Mouse (Mus musculus) midbrain, embryonic 12.5 days (tissue): ENCODE results near the gene Mmgt2. TPM values are rescaled to one million over a fixed set of nuclear protein-coding genes. Genes with fewer than 3 reads are reported as not detected.

ENCODE experiments used
- ATAC-seq: fragments of 200-750 bp; cut with Nextera tagmentation; 2 replicates; pipeline ENCODE4 v1.8.0; 2017; ENCODE audit warnings: low read depth, moderate TSS enrichment, moderate library complexity; ENCODE audit not compliant: low FRiP score
- H3K27ac ChIP-seq: fragments of 300-500 bp; sonication (generic); replicated peaks from 2 replicates; pipeline ENCODE4 v1.5.1; 2016; ENCODE audit warnings: mild to moderate bottlenecking
- H3K27me3 ChIP-seq: fragments of 300-500 bp; sonication (generic); 2 replicates; pipeline ENCODE4 v1.6.1; 2016; ENCODE audit warnings: mild to moderate bottlenecking
- H3K36me3 ChIP-seq: fragments of 300-500 bp; sonication (generic); 2 replicates; pipeline ENCODE4 v1.6.1; 2016
- H3K4me1 ChIP-seq: fragments of 300-500 bp; sonication (generic); 2 replicates; pipeline ENCODE4 v1.6.1; 2016
- H3K4me2 ChIP-seq: fragments of 300-500 bp; sonication (generic); replicated peaks from 2 replicates; pipeline ENCODE4 v1.6.1; 2016; ENCODE audit warnings: mild to moderate bottlenecking, moderate library complexity
- H3K4me3 ChIP-seq: fragments of 300-500 bp; sonication (generic); 2 replicates; pipeline ENCODE4 v1.5.1; 2016; ENCODE audit warnings: mild to moderate bottlenecking
- H3K9ac ChIP-seq: fragments of 300-500 bp; sonication (generic); replicated peaks from 2 replicates; pipeline ENCODE4 v1.6.1; 2016; ENCODE audit warnings: mild to moderate bottlenecking, moderate library complexity
- H3K9me3 ChIP-seq: fragments of 300-500 bp; sonication (generic); 2 replicates; pipeline ENCODE4 v1.6.1; 2016; ENCODE audit warnings: mild to moderate bottlenecking
- WGBS: fragments of 180-500 bp; shearing (Covaris S2); methylation state at CpG from one replicate; pipeline ENCODE4 v1.1.7; 2016; 5-methylcytosine and 5-hydroxymethylcytosine counted together
- polyA plus RNA-seq: library from polyadenylated mRNA; unstranded; fragments of >200 nt; fragmentation: Nextera tagmentation; extraction: Ambion mirVana; gene quantifications from 2 replicates; pipeline ENCODE4 v1.2.1, GENCODE M21; 2016

The Mmgt2 gene
- polyA plus RNA-seq, 1 experiment from 2014 or later = 39.9 TPM

GRCm38 (mm10) chr11:62624341-62625291, 23.8 kb upstream of the Mmgt2 start:
- Histone ChIP-seq H3K27me3 (no peaks in the 10 kb centered on the region), H3K36me3 (0 out of 2 replicates have a peak, but pooled peaks cover 4% of the 10 kb centered on the region), H3K4me2 (no peak overlapping the region), H3K27ac (peak overlapping the region; percentile 31), H3K4me1 (peaks cover 30% of the 10 kb centered on the region), H3K9me3 (no peaks in the 10 kb centered on the region), H3K4me3 (no peak overlapping the region), H3K9ac (no peak overlapping the region)
- WGBS = 71% methylated on average over 10 of the region's 10 CpGs
- ATAC-seq = no peak

GRCm38 (mm10) chr11:62629352-62630224, 18.9 kb upstream of the Mmgt2 start:
- Histone ChIP-seq H3K4me2 (peak overlapping the region; percentile 49), H3K4me3 (0 out of 2 replicates have a peak overlapping the region, but pooled peaks have one; percentile 14), H3K9me3 (no peaks in the 10 kb centered on the region), H3K27me3 (no peaks in the 10 kb centered on the region), H3K36me3 (no peaks in the 10 kb centered on the region), H3K9ac (peak overlapping the region; percentile 51; the same call in 1 of the 2 replicates), H3K27ac (peak overlapping the region; percentile 86), H3K4me1 (peaks cover 49% of the 10 kb centered on the region)
- ATAC-seq = peak; percentile 13; the same call in 1 of the 2 replicates
- WGBS = 2% methylated on average over 9 of the region's 9 CpGs

- H3K27ac ChIP-seq = peak overlapping the region; percentile 86
- H3K9me3 ChIP-seq = no peaks in the 10 kb centered on the region
- peaks cover 44% of the 10 kb centered on the region for H3K4me1 ChIP-seq
- H3K27me3 ChIP-seq = no peaks in the 10 kb centered on the region
- ATAC-seq = peak; percentile 74
- H3K36me3 ChIP-seq = no peaks in the 10 kb centered on the region
- 1% methylated on average over 11 of the region's 11 CpGs for WGBS
- H3K4me3 ChIP-seq = peak overlapping the region; percentile 14
- peak overlapping the region; percentile 51 for H3K9ac ChIP-seq
- peak overlapping the region; percentile 49 for H3K4me2 ChIP-seq
Observed at GRCm38 (mm10) chr11:62630225-62630821, 18.1 kb upstream of the Mmgt2 start.

GRCm38 (mm10) chr11:62631138-62631537, 17.3 kb upstream of the Mmgt2 start:
- ATAC-seq = no peak
- Histone ChIP-seq H3K4me1 (peaks cover 44% of the 10 kb centered on the region), H3K36me3 (no peaks in the 10 kb centered on the region), H3K9me3 (no peaks in the 10 kb centered on the region), H3K4me3 (no peak overlapping the region), H3K27me3 (no peaks in the 10 kb centered on the region), H3K4me2 (no peak overlapping the region; the same call in 1 of the 2 replicates), H3K9ac (0 out of 2 replicates have a peak overlapping the region, but pooled peaks have one; percentile 24), H3K27ac (peak overlapping the region; percentile 86; the same call in 1 of the 2 replicates)
- WGBS = 16% methylated on average over 4 of the region's 4 CpGs

- Histone ChIP-seq H3K27ac (no peak overlapping the region), H3K4me3 (no peak overlapping the region), H3K27me3 (no peaks in the 10 kb centered on the region), H3K36me3 (no peaks in the 10 kb centered on the region), H3K4me1 (peaks cover 25% of the 10 kb centered on the region), H3K9ac (no peak overlapping the region), H3K4me2 (no peak overlapping the region), H3K9me3 (no peaks in the 10 kb centered on the region)
- 86% methylated on average over 3 of the region's 3 CpGs for WGBS
- ATAC-seq = no peak
Observed at GRCm38 (mm10) chr11:62635406-62635805, 13.1 kb upstream of the Mmgt2 start.

- no peak overlapping the region for H3K9ac ChIP-seq
- H3K9me3 ChIP-seq = no peaks in the 10 kb centered on the region
- H3K36me3 ChIP-seq = no peaks in the 10 kb centered on the region
- WGBS = 65% methylated on average over 11 of the region's 11 CpGs
- H3K27ac ChIP-seq = no peak overlapping the region
- peaks cover 16% of the 10 kb centered on the region for H3K4me1 ChIP-seq
- H3K27me3 ChIP-seq = no peaks in the 10 kb centered on the region
- no peak overlapping the region for H3K4me3 ChIP-seq
- ATAC-seq = no peak
- no peak overlapping the region for H3K4me2 ChIP-seq
Observed at GRCm38 (mm10) chr11:62636105-62636839, 12.2 kb upstream of the Mmgt2 start.

- H3K27ac ChIP-seq = no peak overlapping the region
- no peak overlapping the region for H3K9ac ChIP-seq
- no peaks in the 10 kb centered on the region for H3K9me3 ChIP-seq
- no peak overlapping the region for H3K4me3 ChIP-seq
- H3K4me1 ChIP-seq = peaks cover 11% of the 10 kb centered on the region
- no peak for ATAC-seq
- WGBS = 90% methylated on average over 3 of the region's 3 CpGs
- H3K36me3 ChIP-seq = no peaks in the 10 kb centered on the region
- H3K27me3 ChIP-seq = no peaks in the 10 kb centered on the region
- no peak overlapping the region for H3K4me2 ChIP-seq
Observed at GRCm38 (mm10) chr11:62636840-62637221, 11.6 kb upstream of the Mmgt2 start.

- ATAC-seq = no peak
Observed at GRCm38 (mm10) chr11:62637401-62637800, 11.1 kb upstream of the Mmgt2 start.

GRCm38 (mm10) chr11:62637806-62638205, 10.7 kb upstream of the Mmgt2 start:
- H3K4me2 ChIP-seq = no peak overlapping the region
- H3K4me1 ChIP-seq = peaks cover 14% of the 10 kb centered on the region
- H3K27me3 ChIP-seq = no peaks in the 10 kb centered on the region
- H3K27ac ChIP-seq = no peak overlapping the region
- ATAC-seq = no peak
- no peak overlapping the region for H3K9ac ChIP-seq
- no peaks in the 10 kb centered on the region for H3K9me3 ChIP-seq
- H3K4me3 ChIP-seq = no peak overlapping the region
- WGBS = 83% methylated on average over 6 of the region's 6 CpGs
- H3K36me3 ChIP-seq = no peaks in the 10 kb centered on the region

More at GRCm38 (mm10) chr11:62637401-62637800, 11.1 kb upstream of the Mmgt2 start:
- Histone ChIP-seq H3K4me3 (no peak overlapping the region), H3K27me3 (no peaks in the 10 kb centered on the region), H3K9ac (no peak overlapping the region), H3K9me3 (no peaks in the 10 kb centered on the region), H3K36me3 (no peaks in the 10 kb centered on the region), H3K4me1 (peaks cover 11% of the 10 kb centered on the region; the same call in 1 of the 2 replicates), H3K4me2 (no peak overlapping the region), H3K27ac (no peak overlapping the region)
- 86% methylated on average over 5 of the region's 5 CpGs for WGBS

- no peak overlapping the region for H3K27ac ChIP-seq
- no peaks in the 10 kb centered on the region for H3K27me3 ChIP-seq
- no peak for ATAC-seq
- no peaks in the 10 kb centered on the region for H3K36me3 ChIP-seq
- 96% methylated on average over 4 of the region's 4 CpGs for WGBS
- H3K4me2 ChIP-seq = no peak overlapping the region
- H3K4me1 ChIP-seq = peaks cover 20% of the 10 kb centered on the region
- H3K9me3 ChIP-seq = no peaks in the 10 kb centered on the region
- no peak overlapping the region for H3K4me3 ChIP-seq
- H3K9ac ChIP-seq = no peak overlapping the region
Observed at GRCm38 (mm10) chr11:62638402-62638801, 10.1 kb upstream of the Mmgt2 start.

- no peak for ATAC-seq
- Histone ChIP-seq H3K9ac (no peak overlapping the region), H3K4me1 (peaks cover 28% of the 10 kb centered on the region), H3K4me2 (no peak overlapping the region), H3K9me3 (no peaks in the 10 kb centered on the region), H3K36me3 (no peaks in the 10 kb centered on the region), H3K27me3 (no peaks in the 10 kb centered on the region), H3K4me3 (no peak overlapping the region), H3K27ac (no peak overlapping the region)
- 85% methylated on average over 3 of the region's 3 CpGs for WGBS
Observed at GRCm38 (mm10) chr11:62640378-62640777, 8.1 kb upstream of the Mmgt2 start.
